Mouse (Mus musculus) cerebellum, adult 2 months (tissue): ENCODE data around the gene Sel1l3. TPM values are rescaled to one million over a fixed set of nuclear protein-coding genes. Genes with fewer than 3 reads are reported as not detected.

Experiments
- DNase-seq, 2 experiments: peaks; one replicate each; pipeline ENCODE4 v3.0.0; 2021
- H3K27ac ChIP-seq: fragments of 200-500 bp; 2 replicates; pipeline ENCODE4 v1.5.1; 2012; ENCODE audit warnings: low read length, control low read depth, inconsistent platforms; ENCODE audit not compliant: insufficient read depth
- H3K27me3 ChIP-seq: fragments of 200-500 bp; 2 replicates; pipeline ENCODE4 v1.6.1; 2012; ENCODE audit warnings: inconsistent platforms, mild to moderate bottlenecking, low read length, moderate library complexity; ENCODE audit not compliant: control insufficient read depth, insufficient read depth
- H3K4me1 ChIP-seq: fragments of 200-500 bp; 2 replicates; pipeline ENCODE4 v1.6.1; 2011; ENCODE audit warnings: low read length; ENCODE audit not compliant: control insufficient read depth, insufficient read depth
- H3K4me3 ChIP-seq: fragments of 200-500 bp; replicated peaks from 2 replicates; pipeline ENCODE3; 2011; ENCODE audit warnings: mild to moderate bottlenecking, low read depth, low read length, control low read depth; ENCODE audit not compliant: insufficient read depth
- CTCF ChIP-seq: fragments of 200-500 bp; IDR thresholded peaks from 2 replicates; pipeline ENCODE4 v1.5.1; 2011; ENCODE audit warnings: low read depth, mild to moderate bottlenecking, control low read depth, low read length, moderate library complexity, borderline replicate concordance; ENCODE audit not compliant: insufficient read depth
- POLR2A ChIP-seq: fragments of 200-500 bp; IDR thresholded peaks from 2 replicates; pipeline ENCODE4 v1.6.1; 2011; ENCODE audit warnings: low read length, control low read depth, borderline replicate concordance; ENCODE audit not compliant: insufficient read depth
- WGBS: fragments of 180-500 bp; shearing (Covaris S2); methylation state at CpG from one replicate; pipeline ENCODE4 v1.1.7; 2018; 5-methylcytosine and 5-hydroxymethylcytosine counted together
- polyA plus RNA-seq: library from polyadenylated mRNA; depleted of rRNA; stranded (reverse); fragments of >200 nt; gene quantifications from 2 replicates; pipeline ENCODE4 v1.2.3, GENCODE M21; 2012

The Sel1l3 gene
- polyA plus RNA-seq, 1 experiment: 70.8 TPM

- 33% methylated on average over 5 of the region's 5 CpGs for WGBS
- no peaks in the 10 kb centered on the region; the same call in 1 of the 2 replicates for H3K27me3 ChIP-seq
- peak in 1 of 2 experiments; percentile 64 for DNase-seq
- TF ChIP-seq CTCF (no peak), POLR2A (no peak)
- H3K4me1 ChIP-seq: peaks cover 8% of the 10 kb centered on the region
- H3K4me3 ChIP-seq: no peak overlapping the region
- H3K27ac ChIP-seq: no peak overlapping the region
Measured at GRCm38 (mm10) chr5:53236136-53236535, 22.4 kb upstream of the Sel1l3 start.

GRCm38 (mm10) chr5:53235551-53235950 lies 21.8 kb upstream of the Sel1l3 start:
- no peak for DNase-seq
- H3K27ac ChIP-seq: no peak overlapping the region
- H3K27me3 ChIP-seq: no peaks in the 10 kb centered on the region; the same call in 1 of the 2 replicates
- H3K4me1 ChIP-seq: peaks cover 8% of the 10 kb centered on the region
- H3K4me3 ChIP-seq: no peak overlapping the region
- TF ChIP-seq CTCF (no peak), POLR2A (no peak)
- WGBS: 66% methylated on average over 4 of the region's 4 CpGs

DNA sequence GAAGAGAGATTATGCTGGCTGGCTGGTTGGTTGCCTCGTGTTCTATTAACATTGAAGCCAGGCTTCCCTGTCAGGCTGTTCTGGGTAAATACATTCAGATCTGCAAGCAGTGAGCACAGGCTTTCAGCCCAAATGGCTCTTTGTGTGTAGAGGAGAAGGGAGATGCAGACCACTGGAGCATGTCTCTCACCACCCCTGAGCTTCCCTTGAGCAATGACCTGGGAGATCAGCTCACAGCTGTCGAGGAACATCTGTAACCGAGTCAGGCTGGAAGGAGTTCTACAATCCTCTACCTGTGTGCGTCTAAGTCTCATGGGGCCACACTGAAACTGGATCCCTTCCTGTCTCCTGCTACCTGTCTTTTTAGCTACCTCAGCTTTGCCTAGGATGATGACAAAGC lies 16.8 kb upstream of the Sel1l3 start:
- Histone ChIP-seq H3K4me1 (peaks cover 2% of the 10 kb centered on the region), H3K27ac (no peak overlapping the region), H3K27me3 (no peaks in the 10 kb centered on the region), H3K4me3 (no peak overlapping the region)
- 49% methylated on average over 4 of the region's 4 CpGs for WGBS
- DNase-seq: no peak
- TF ChIP-seq CTCF (no peak), POLR2A (no peak)

DNA sequence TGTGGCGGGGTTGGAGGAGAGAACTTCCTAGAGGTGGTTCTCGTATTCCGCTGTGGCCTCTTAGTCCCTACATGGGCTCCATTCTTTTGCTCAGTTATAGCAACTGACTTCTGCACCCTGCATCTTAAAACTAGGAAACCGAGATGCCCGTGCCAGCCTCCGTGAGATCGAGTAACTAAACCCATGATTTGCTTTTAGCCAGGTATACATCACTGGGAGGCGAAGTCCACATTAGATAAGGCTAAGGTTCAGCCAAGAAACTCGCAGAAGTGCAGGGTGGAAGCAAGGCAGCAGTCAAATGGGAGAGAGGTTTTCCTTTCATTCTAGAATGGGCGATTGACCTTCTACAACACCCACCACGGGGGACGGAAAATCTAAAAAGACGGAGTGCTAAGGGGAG lies 11.7 kb upstream of the Sel1l3 start:
- Histone ChIP-seq H3K4me3 (no peak overlapping the region), H3K27ac (no peak overlapping the region), H3K4me1 (no peaks in the 10 kb centered on the region), H3K27me3 (no peaks in the 10 kb centered on the region)
- DNase-seq: no peak
- 92% methylated on average over 13 of the region's 13 CpGs for WGBS
- TF ChIP-seq POLR2A (no peak), CTCF (no peak)

GRCm38 (mm10) chr5:53214801-53215200 lies 1.1 kb upstream of the Sel1l3 start:
- Histone ChIP-seq H3K4me1 (peaks cover 2% of the 10 kb centered on the region; the same call in 1 of the 2 replicates), H3K27me3 (no peaks in the 10 kb centered on the region), H3K27ac (no peak overlapping the region), H3K4me3 (no peak overlapping the region)
- DNase-seq: peak in 1 of 2 experiments; percentile 41
- 7% methylated on average over 1 of the region's 1 CpGs for WGBS
- no peak for TF ChIP-seq CTCF
- TF ChIP-seq POLR2A: no peak

GRCm38 (mm10) chr5:53214362-53214761 lies 635 bp upstream of the Sel1l3 start:
- H3K4me1 ChIP-seq: peaks cover 6% of the 10 kb centered on the region
- peak in 1 of 2 experiments; percentile 46 for DNase-seq
- peak overlapping the region; percentile 99 for H3K4me3 ChIP-seq
- no peak for TF ChIP-seq POLR2A
- TF ChIP-seq CTCF: no peak
- WGBS: 16% methylated on average over 5 of the region's 5 CpGs
- peak overlapping the region; percentile 89; the same call in 1 of the 2 replicates for H3K27ac ChIP-seq
- H3K27me3 ChIP-seq: no peaks in the 10 kb centered on the region

DNA sequence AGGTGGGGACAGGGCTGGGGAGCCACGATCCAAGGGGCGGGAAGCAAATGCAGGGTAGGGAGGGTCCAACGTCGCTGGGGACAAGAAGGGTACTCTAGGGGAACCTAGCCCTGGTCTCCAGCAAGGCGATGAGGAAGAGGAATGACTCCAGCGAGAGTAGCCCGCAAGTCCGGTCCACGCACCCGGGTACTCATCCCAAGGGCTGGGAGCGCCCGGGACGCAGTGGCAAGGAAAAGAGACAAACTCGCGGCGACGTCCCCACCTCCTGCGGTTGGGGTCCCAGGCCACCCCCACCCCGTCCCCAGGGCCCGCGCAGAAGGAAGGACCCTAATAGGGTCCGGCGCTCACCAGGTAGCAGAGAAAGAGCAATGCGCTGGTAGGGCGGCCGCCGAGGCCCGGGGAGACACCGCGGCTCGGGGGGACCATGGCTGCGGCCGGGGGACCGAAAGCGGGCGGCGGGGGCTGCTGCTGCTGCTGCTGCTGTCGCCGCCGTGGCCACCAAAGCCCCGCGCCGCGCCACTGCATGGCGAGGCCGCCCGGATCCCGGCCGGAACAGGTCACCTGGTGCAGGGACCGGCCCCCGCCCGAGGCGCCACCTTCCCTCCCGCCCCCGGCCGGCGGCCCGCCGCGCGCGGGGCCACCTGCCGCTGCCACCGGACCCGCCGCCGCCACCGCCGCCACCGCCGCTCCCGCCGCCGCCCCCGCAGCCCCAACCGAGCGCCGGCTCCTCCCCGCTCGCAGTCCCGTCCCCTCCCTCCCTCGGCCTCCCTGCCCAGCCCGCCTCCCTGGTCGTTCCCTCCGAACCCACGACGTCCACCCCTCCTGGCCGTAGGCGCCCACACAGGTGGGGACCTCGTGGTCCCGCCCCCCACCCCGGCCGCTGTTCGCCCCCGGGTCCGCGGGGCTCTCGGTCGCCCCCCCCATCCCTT lies 681 bp downstream of the Sel1l3 start:
- H3K4me1 ChIP-seq: peaks cover 19% of the 10 kb centered on the region
- WGBS: under 1% methylated on average over 51 of the region's 99 CpGs
- TF ChIP-seq POLR2A (0 out of 2 replicates have a peak, but pooled peaks have one; percentile 28), CTCF (no peak)
- H3K27ac ChIP-seq: peak overlapping the region; percentile 86
- H3K27me3 ChIP-seq: no peaks in the 10 kb centered on the region
- H3K4me3 ChIP-seq: peak overlapping the region; percentile 99
- peak; percentile 81 to 83 for DNase-seq

GRCm38 (mm10) chr5:53212087-53212781 lies 1.5 kb downstream of the Sel1l3 start:
- WGBS: 3% methylated on average over 20 of the region's 20 CpGs
- TF ChIP-seq POLR2A (no peak), CTCF (no peak)
- H3K27me3 ChIP-seq: no peaks in the 10 kb centered on the region
- peak in 1 of 2 experiments; percentile 50 for DNase-seq
- peaks cover 24% of the 10 kb centered on the region for H3K4me1 ChIP-seq
- H3K4me3 ChIP-seq: peak overlapping the region; percentile 95
- peak overlapping the region; percentile 86 for H3K27ac ChIP-seq
